Mouse (Mus musculus) cerebral cortex, adult 2 months (tissue): ENCODE data around the gene Pdia6.

Experiments used
- WGBS: fragments of 180-500 bp; shearing (Covaris S2); methylation state at CpG from one replicate; pipeline ENCODE4 v1.1.7; 2018; 5-methylcytosine and 5-hydroxymethylcytosine counted together

The Pdia6 gene

GRCm38 (mm10) chr12:17266673-17266990 is 287 bp downstream of the Pdia6 start:
- WGBS: 0% methylated on average over 21 of the region's 21 CpGs

- WGBS: 3% methylated on average over 4 of the region's 4 CpGs
Observed at GRCm38 (mm10) chr12:17267316-17267715, 971 bp downstream of the Pdia6 start.

GRCm38 (mm10) chr12:17271272-17271671 is 4.9 kb downstream of the Pdia6 start:
- WGBS: 76% methylated on average over 1 of the region's 1 CpGs

GRCm38 (mm10) chr12:17273841-17274240 is 7.5 kb downstream of the Pdia6 start:
- 67% methylated on average over 7 of the region's 7 CpGs for WGBS

- 89% methylated on average over 4 of the region's 4 CpGs for WGBS
Observed at GRCm38 (mm10) chr12:17288496-17288895, 22.2 kb downstream of the Pdia6 start.

GRCm38 (mm10) chr12:17289060-17289459 is 22.7 kb downstream of the Pdia6 start:
- 83% methylated on average over 2 of the region's 2 CpGs for WGBS

GRCm38 (mm10) chr12:17289913-17290312 is 23.6 kb downstream of the Pdia6 start:
- WGBS: 83% methylated on average over 2 of the region's 2 CpGs

- 55% methylated on average over 4 of the region's 4 CpGs for WGBS
Observed at GRCm38 (mm10) chr12:17290569-17290968, 24.2 kb downstream of the Pdia6 start.

GRCm38 (mm10) chr12:17296899-17297298 is 30.6 kb downstream of the Pdia6 start:
- whole genome bisulfite sequencing: 88% methylated on average over 2 of the region's 2 CpGs

- 87% methylated on average over 1 of the region's 1 CpGs for WGBS
Observed at GRCm38 (mm10) chr12:17299902-17300301, 33.6 kb downstream of the Pdia6 start.

- WGBS: 74% methylated on average over 7 of the region's 7 CpGs
Observed at GRCm38 (mm10) chr12:17305445-17305844, 39.1 kb downstream of the Pdia6 start.

- 61% methylated on average over 4 of the region's 4 CpGs for WGBS
Observed at GRCm38 (mm10) chr12:17308246-17308645, 41.9 kb downstream of the Pdia6 start.

- 30% methylated on average over 16 of the region's 16 CpGs for WGBS
Observed at GRCm38 (mm10) chr12:17310852-17311839, 44.8 kb downstream of the Pdia6 start.

GRCm38 (mm10) chr12:17316096-17316495 is 49.8 kb downstream of the Pdia6 start:
- WGBS: 92% methylated on average over 5 of the region's 5 CpGs

GRCm38 (mm10) chr12:17317970-17318369 is 51.6 kb downstream of the Pdia6 start:
- 85% methylated on average over 4 of the region's 4 CpGs for WGBS

- 87% methylated on average over 3 of the region's 3 CpGs for WGBS
Observed at GRCm38 (mm10) chr12:17318453-17318852, 52.1 kb downstream of the Pdia6 start.

GRCm38 (mm10) chr12:17324549-17325470 is 58.5 kb downstream of the Pdia6 start:
- WGBS: 4% methylated on average over 51 of the region's 51 CpGs

GRCm38 (mm10) chr12:17329259-17329658 is 62.9 kb downstream of the Pdia6 start, which contains the start of gene Atp6v1c2:
Gene Atp6v1c2 (minus strand): TSS chr12:17329359.
- WGBS: 82% methylated on average over 3 of the region's 3 CpGs

- 29% methylated on average over 1 of the region's 1 CpGs for WGBS
Observed at GRCm38 (mm10) chr12:17333459-17333858, 67.1 kb downstream of the Pdia6 start.
